Mouse (Mus musculus) heart, adult 11 months (tissue): ENCODE results near the gene Mfsd4a.

ENCODE experiments used
- DNase-seq: peaks from one replicate; pipeline ENCODE4 v3.0.0; 2022

Mfsd4a gene

GRCm38 (mm10) chr1:132014800-132015199, 53.1 kb downstream of the Mfsd4a start:
- DNase-seq = no peak

- no peak for DNase-seq
Observed at GRCm38 (mm10) chr1:132012861-132013260, 55.0 kb downstream of the Mfsd4a start.

GRCm38 (mm10) chr1:132011785-132012184, 56.1 kb downstream of the Mfsd4a start:
- no peak for DNase-seq

- DNase-seq = peak; percentile 92
Observed at GRCm38 (mm10) chr1:132010632-132011501, 57.0 kb downstream of the Mfsd4a start.

- DNase-seq = no peak
Observed at GRCm38 (mm10) chr1:132008881-132009644, 58.8 kb downstream of the Mfsd4a start.

GRCm38 (mm10) chr1:132007828-132008827, 59.7 kb downstream of the Mfsd4a start:
- peak; percentile 99 for DNase-seq

GRCm38 (mm10) chr1:132007282-132007815, 60.5 kb downstream of the Mfsd4a start, which contains the start of gene Elk4:
Gene Elk4, plus strand, starts transcription at chr1:132007607.
- peak; percentile 100 for DNase-seq

- peak; percentile 70 for DNase-seq
Observed at GRCm38 (mm10) chr1:132006721-132007120, 61.1 kb downstream of the Mfsd4a start.

GRCm38 (mm10) chr1:132006046-132006445, 61.8 kb downstream of the Mfsd4a start:
- peak; percentile 89 for DNase-seq

GRCm38 (mm10) chr1:132005466-132005865, 62.4 kb downstream of the Mfsd4a start:
- peak; percentile 79 for DNase-seq

- DNase-seq = peak; percentile 90
Observed at GRCm38 (mm10) chr1:132004574-132005180, 63.2 kb downstream of the Mfsd4a start.

- DNase-seq = peak; percentile 97
Observed at GRCm38 (mm10) chr1:132003817-132004216, 64.0 kb downstream of the Mfsd4a start.

- peak; percentile 87 for DNase-seq
Observed at GRCm38 (mm10) chr1:132003111-132003510, 64.8 kb downstream of the Mfsd4a start.

GRCm38 (mm10) chr1:132001880-132002330, 66.0 kb downstream of the Mfsd4a start:
- DNase-seq = peak; percentile 63

- peak; percentile 61 for DNase-seq
Observed at GRCm38 (mm10) chr1:132000506-132000905, 67.4 kb downstream of the Mfsd4a start.

- peak; percentile 92 for DNase-seq
Observed at GRCm38 (mm10) chr1:131995062-131995461, 72.8 kb downstream of the Mfsd4a start.

GRCm38 (mm10) chr1:131993169-131994040, 74.5 kb downstream of the Mfsd4a start:
- peak; percentile 91 for DNase-seq

GRCm38 (mm10) chr1:131992561-131993001, 75.3 kb downstream of the Mfsd4a start:
- no peak for DNase-seq

- no peak for DNase-seq
Observed at GRCm38 (mm10) chr1:131990083-131990760, 77.6 kb downstream of the Mfsd4a start.

- peak; percentile 91 for DNase-seq
Observed at GRCm38 (mm10) chr1:131989476-131989875, 78.4 kb downstream of the Mfsd4a start.
